Mouse (Mus musculus) bone marrow, adult 2 months (tissue): ENCODE data around the gene Tcp10c.
"Not testable (repeated sequence)": the region's sequence is repeated elsewhere in the genome, so short reads cannot be mapped to it uniquely, and the experiment has no call there.

Experiments used
- CTCF ChIP-seq: fragments of 200-500 bp; IDR thresholded peaks from 2 replicates; pipeline ENCODE4 v1.5.1; 2011; ENCODE audit warnings: low read length, control low read depth; ENCODE audit not compliant: control insufficient read depth, insufficient read depth
- POLR2A ChIP-seq: fragments of 200-500 bp; IDR thresholded peaks from 2 replicates; pipeline ENCODE4 v1.6.1; 2011; ENCODE audit warnings: low read depth, mild to moderate bottlenecking, control low read depth, low read length, borderline replicate concordance; ENCODE audit not compliant: control insufficient read depth

DNA sequence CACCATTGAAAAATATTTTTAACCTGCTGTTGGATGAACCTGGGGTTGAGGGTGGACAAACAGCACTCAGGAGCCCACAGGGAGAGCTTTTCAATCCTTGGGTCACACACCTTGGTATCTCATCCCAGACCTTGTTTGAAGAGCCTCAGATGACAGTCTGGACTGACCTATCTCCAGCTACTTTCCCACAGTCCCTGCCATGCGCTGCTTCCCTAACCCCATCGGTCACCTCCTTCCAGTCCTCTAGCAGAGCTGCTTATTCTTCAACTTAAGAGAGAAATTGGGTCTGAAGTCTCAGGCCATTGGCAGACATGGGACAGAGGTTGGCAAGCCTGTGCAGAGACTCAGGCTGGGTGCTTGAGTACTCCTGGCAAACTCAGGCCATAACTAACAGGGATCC is 26.9 kb downstream of the Tcp10c start:
- not testable (repeated sequence) for TF ChIP-seq POLR2A, CTCF
